Mouse (Mus musculus) heart, embryonic 14.5 days (tissue): ENCODE measurements around the gene Fbln2. TPM values are rescaled to one million over a fixed set of nuclear protein-coding genes. Genes with fewer than 3 reads are reported as not detected.

ENCODE experiments used
- ATAC-seq: fragments of 200-750 bp; cut with Nextera tagmentation; 2 replicates; pipeline ENCODE4 v1.8.0; 2017; ENCODE audit warnings: low read depth, moderate TSS enrichment; ENCODE audit not compliant: insufficient number of reproducible peaks, insufficient read depth, low FRiP score
- H3K27ac ChIP-seq, 2 experiments: fragments of 200-500 bp in 1 of 2; fragments of 300-500 bp in 1 of 2; sonication (generic) in 1 of 2; replicated peaks in 1 of 2; 2 replicates each; pipeline ENCODE4 v1.5.1; 2012 to 2014; ENCODE audit warnings: low read depth in 2 of 2, low read length in 2 of 2, control low read depth in 1 of 2, mild to moderate bottlenecking in 1 of 2, mixed read lengths in 1 of 2; ENCODE audit not compliant: control insufficient read depth in 1 of 2, insufficient read depth in 1 of 2
- H3K27me3 ChIP-seq: fragments of 300-500 bp; sonication (generic); 2 replicates; pipeline ENCODE4 v1.6.1; 2014; ENCODE audit warnings: mild to moderate bottlenecking, low read length, control low read depth; ENCODE audit not compliant: control insufficient read depth, insufficient read depth
- H3K36me3 ChIP-seq: fragments of 300-500 bp; sonication (generic); 2 replicates; pipeline ENCODE4 v1.6.1; 2014; ENCODE audit warnings: mild to moderate bottlenecking, control low read depth, low read length, mixed read lengths; ENCODE audit not compliant: control insufficient read depth, insufficient read depth
- H3K4me1 ChIP-seq, 2 experiments: fragments of 200-500 bp in 1 of 2; fragments of 300-500 bp in 1 of 2; sonication (generic) in 1 of 2; 2 replicates each; pipeline ENCODE4 v1.6.1; 2012 to 2014; ENCODE audit warnings: low read length in 2 of 2, control low read depth in 1 of 2, mixed read lengths in 1 of 2; ENCODE audit not compliant: control insufficient read depth in 2 of 2, insufficient read depth in 2 of 2
- H3K4me2 ChIP-seq: fragments of 300-500 bp; sonication (generic); 2 replicates; pipeline ENCODE4 v1.6.1; 2014; ENCODE audit warnings: mild to moderate bottlenecking, low read length
- H3K4me3 ChIP-seq, 2 experiments: fragments of 200-500 bp in 1 of 2; fragments of 300-500 bp in 1 of 2; sonication (generic) in 1 of 2; 2 replicates each; pipeline ENCODE4 v1.5.1; 2012 to 2014; ENCODE audit warnings: low read length in 2 of 2, mild to moderate bottlenecking in 2 of 2, control low read depth in 1 of 2, low read depth in 1 of 2, moderate library complexity in 1 of 2; ENCODE audit not compliant: control insufficient read depth in 1 of 2, insufficient read depth in 1 of 2
- H3K9ac ChIP-seq: fragments of 300-500 bp; sonication (generic); 2 replicates; pipeline ENCODE4 v1.6.1; 2014; ENCODE audit warnings: mild to moderate bottlenecking, low read length
- H3K9me3 ChIP-seq: fragments of 300-500 bp; sonication (generic); 2 replicates; pipeline ENCODE4 v1.6.1; 2016; ENCODE audit warnings: low read length, control low read depth; ENCODE audit not compliant: control insufficient read depth
- WGBS: fragments of 180-500 bp; shearing (Covaris S2); extraction: QIAGEN DNeasy Blood & Tissue Kit; methylation state at CpG from one replicate; pipeline ENCODE4 v1.1.7; 2014; 5-methylcytosine and 5-hydroxymethylcytosine counted together
- polyA plus RNA-seq: library from polyadenylated mRNA; unstranded; fragments of >200 nt; fragmentation: Nextera tagmentation; extraction: Ambion mirVana; gene quantifications from 2 replicates; pipeline ENCODE4 v1.2.1, GENCODE M21; 2014

Gene Fbln2
- polyA plus RNA-seq, 1 experiment from 2014 or later, result 144 TPM

DNA sequence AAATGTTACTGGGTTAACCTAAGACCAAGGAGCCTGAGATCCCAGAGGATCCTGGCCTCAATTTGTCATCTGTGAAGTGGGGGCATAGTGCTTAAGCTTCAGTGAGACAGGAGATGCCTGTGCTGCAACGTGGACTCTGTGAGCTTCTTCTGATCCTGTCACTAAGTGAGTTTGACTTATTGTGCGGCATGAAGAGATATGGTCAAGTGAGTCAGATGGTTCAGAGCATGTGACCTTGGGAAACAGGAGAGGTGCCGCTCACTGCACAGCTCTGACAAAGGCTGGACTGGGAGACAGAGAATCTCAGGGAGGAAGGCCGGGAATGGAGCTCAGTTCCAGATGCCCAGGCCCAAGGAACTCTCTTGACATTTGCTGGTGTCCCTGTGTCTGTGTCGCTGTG lies 6.5 kb upstream of the Fbln2 start:
- ATAC-seq, result no peak
- Histone ChIP-seq H3K4me1 (peaks cover 49 to 53% of the 10 kb centered on the region in 2 experiments), H3K36me3 (no peaks in the 10 kb centered on the region), H3K9me3 (no peaks in the 10 kb centered on the region), H3K9ac (no peak overlapping the region), H3K27me3 (no peaks in the 10 kb centered on the region), H3K27ac (no peak overlapping the region), H3K4me3 (no peak overlapping the region), H3K4me2 (no peak overlapping the region)
- WGBS, result 36% methylated on average over 5 of the region's 5 CpGs

DNA sequence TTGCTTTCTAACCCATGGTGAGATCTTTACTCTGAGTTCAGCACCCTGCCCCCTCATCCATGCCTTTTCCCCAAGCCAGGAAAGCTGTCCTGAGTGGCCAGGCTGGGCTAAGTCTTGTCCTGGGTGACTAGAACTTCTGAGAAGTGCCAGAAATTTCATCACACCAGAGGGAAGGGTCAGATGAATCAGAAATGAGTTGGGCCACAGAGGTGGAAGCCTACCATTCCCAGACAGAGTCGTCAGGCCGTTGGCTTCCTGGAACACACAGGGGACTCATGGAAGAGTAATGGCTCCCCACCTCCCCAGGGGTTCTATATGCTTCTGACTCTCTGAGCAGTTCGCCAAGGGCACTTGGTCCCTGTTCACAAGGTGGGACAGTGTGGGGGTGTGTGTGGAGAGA lies 4.8 kb upstream of the Fbln2 start:
- Histone ChIP-seq H3K27ac (no peak overlapping the region; a peak in 1 of 4 replicates), H3K4me3 (no peak overlapping the region), H3K27me3 (no peaks in the 10 kb centered on the region), H3K9ac (0 out of 2 replicates have a peak overlapping the region, but pooled peaks have one; percentile 11), H3K36me3 (no peaks in the 10 kb centered on the region), H3K4me2 (no peak overlapping the region), H3K9me3 (no peaks in the 10 kb centered on the region), H3K4me1 (peaks cover 47 to 54% of the 10 kb centered on the region in 2 experiments)
- ATAC-seq, result no peak
- WGBS, result 55% methylated on average over 3 of the region's 3 CpGs

DNA sequence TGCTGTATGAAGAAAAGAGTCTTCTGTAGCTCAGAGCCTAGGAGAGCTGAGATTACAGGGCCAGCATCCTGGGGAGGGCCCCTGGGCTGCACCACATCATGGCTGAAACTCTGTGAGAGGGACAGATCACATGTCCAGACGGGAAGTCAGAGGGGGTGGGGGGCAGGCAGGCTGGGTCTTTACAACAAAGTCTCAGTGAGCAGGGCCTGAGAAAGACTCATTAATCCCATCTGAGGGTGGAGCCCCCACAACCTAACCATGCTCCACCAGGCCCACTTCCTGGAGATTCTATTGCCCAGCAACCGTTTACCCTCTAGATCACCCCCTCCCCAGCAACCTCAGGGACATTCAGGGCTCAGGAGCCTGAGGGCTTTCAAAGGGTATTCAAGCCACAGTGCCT lies 2.5 kb upstream of the Fbln2 start:
- 13% methylated on average over 2 of the region's 2 CpGs for WGBS
- H3K4me3 ChIP-seq, result no peak overlapping the region
- no peak overlapping the region for H3K4me2 ChIP-seq
- H3K9ac ChIP-seq, result no peak overlapping the region; the same call in 1 of the 2 replicates
- peak overlapping the region; percentile 87 to 94 for H3K27ac ChIP-seq
- ATAC-seq, result no peak
- H3K9me3 ChIP-seq, result no peaks in the 10 kb centered on the region
- H3K36me3 ChIP-seq, result no peaks in the 10 kb centered on the region
- H3K27me3 ChIP-seq, result 0 out of 2 replicates have a peak, but pooled peaks cover 1% of the 10 kb centered on the region
- H3K4me1 ChIP-seq, result peaks cover 59% of the 10 kb centered on the region in 2 experiments

DNA sequence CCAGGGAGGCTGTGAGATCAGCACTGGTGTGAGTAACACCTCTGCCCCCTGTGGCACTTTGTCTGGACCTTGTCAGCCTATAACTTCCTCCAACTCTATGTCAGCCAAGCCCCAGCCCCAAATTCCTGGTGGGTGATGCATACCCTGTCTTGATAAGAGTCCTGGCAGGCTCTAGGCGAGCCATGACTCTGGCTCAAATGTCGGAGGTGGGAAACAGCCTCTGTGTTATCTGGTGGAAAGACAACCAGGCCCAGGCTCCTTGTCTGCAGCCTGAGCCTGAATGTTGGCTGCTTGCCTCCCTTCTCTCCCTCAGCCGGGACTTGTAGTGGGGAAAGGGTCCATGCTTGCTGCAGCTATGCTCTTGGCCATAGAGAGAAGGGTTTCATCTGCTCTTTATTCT lies 1.4 kb upstream of the Fbln2 start:
- Histone ChIP-seq H3K4me3 (no peak overlapping the region), H3K27me3 (0 out of 2 replicates have a peak, but pooled peaks cover 7% of the 10 kb centered on the region), H3K4me2 (no peak overlapping the region), H3K9me3 (no peaks in the 10 kb centered on the region), H3K9ac (no peak overlapping the region), H3K27ac (peak overlapping the region; percentile 87 to 94), H3K36me3 (no peaks in the 10 kb centered on the region), H3K4me1 (peaks cover 54 to 55% of the 10 kb centered on the region in 2 experiments)
- peak; percentile 82 for ATAC-seq
- 0% methylated on average over 3 of the region's 3 CpGs for WGBS

DNA sequence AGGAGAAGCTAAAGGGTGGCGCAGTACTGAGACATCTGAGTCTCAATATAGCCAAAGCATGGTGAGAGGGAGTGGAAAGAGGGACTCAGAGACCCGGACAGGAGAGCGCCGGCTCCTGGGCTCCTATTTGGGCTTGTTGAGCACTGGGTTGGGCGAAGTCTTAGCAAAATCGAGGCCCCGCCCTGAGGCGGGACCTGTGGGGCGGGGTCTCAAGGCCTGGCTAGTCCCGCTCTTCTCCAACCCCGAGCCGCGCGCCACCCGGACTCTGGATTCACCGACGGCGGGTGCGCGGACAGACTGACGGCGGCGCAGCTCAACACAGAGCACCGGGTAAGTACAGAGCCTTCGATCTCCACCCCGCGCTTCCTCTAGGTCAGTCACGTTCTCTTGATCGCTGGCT lies 316 bp downstream of the Fbln2 start:
- peaks cover 50 to 61% of the 10 kb centered on the region in 2 experiments for H3K4me1 ChIP-seq
- 0 out of 2 replicates have a peak, but pooled peaks cover 2% of the 10 kb centered on the region for H3K36me3 ChIP-seq

DNA sequence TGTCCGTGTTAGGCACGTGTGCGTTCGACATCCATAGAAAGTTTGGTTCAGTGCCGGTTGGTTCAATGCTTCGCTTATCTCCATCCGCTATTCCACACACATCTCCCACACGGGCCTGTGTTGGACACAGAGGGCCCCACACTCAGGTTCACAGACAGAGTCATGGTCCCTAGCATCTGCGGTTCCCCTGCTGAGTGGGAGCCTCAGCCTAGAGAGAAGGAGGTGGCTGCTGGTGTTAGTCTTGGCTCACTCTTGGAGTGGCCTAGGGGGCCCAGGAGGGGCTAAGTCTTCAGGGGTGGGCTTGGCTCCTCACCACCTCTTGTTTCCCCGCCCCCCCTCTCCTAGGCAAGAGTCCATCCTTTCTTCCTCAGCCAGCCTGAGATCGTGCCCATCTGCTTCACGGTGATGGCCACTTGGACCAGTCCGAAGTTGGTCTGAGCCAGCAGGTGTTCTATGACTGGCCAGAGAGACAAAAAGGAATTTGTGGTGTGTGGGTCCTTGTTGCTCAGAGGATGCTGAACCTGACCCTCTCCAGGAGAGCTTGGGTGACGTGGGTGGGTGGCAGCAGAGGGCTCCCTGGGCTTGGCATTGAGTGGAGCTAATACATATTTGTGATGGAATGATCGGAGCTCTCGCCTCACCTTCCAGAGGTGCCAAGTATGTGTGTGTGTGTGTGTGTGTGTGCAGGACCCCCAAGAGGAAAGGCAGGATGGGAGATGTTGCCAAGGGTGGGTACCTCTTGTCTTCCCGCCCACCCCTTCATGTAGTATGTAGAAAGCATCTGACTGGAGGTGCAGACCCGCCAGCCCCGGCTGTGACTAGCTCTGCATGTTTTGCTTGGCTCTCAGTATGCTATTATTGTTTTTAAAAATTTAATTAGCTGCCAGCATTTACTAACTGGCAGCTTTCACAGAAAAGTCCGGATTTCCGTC lies 1.3 kb downstream of the Fbln2 start:
- Histone ChIP-seq H3K36me3 (0 out of 2 replicates have a peak, but pooled peaks cover 2% of the 10 kb centered on the region), H3K9me3 (no peaks in the 10 kb centered on the region), H3K4me3 (peak overlapping the region; percentile 42 to 59), H3K4me2 (peak overlapping the region; percentile 65), H3K27ac (peak overlapping the region; percentile 46 to 48; a peak in 2 of 4 replicates), H3K4me1 (peaks cover 52 to 58% of the 10 kb centered on the region in 2 experiments), H3K27me3 (0 out of 2 replicates have a peak, but pooled peaks cover 7% of the 10 kb centered on the region), H3K9ac (peak overlapping the region; percentile 73)
- 48% methylated on average over 21 of the region's 21 CpGs for WGBS
- no peak for ATAC-seq

More for the DNA sequence above, 316 bp downstream of the Fbln2 start:
- H3K4me3 ChIP-seq, result peak overlapping the region; percentile 42 to 59
- peak; percentile 27 for ATAC-seq
- peak overlapping the region; percentile 65 for H3K4me2 ChIP-seq
- 0 out of 2 replicates have a peak, but pooled peaks cover 7% of the 10 kb centered on the region for H3K27me3 ChIP-seq
- peak overlapping the region; percentile 73 for H3K9ac ChIP-seq
- no peaks in the 10 kb centered on the region for H3K9me3 ChIP-seq
- 1% methylated on average over 29 of the region's 29 CpGs for WGBS
- peak overlapping the region; percentile 46 to 48; a peak in 3 of 4 replicates for H3K27ac ChIP-seq

DNA sequence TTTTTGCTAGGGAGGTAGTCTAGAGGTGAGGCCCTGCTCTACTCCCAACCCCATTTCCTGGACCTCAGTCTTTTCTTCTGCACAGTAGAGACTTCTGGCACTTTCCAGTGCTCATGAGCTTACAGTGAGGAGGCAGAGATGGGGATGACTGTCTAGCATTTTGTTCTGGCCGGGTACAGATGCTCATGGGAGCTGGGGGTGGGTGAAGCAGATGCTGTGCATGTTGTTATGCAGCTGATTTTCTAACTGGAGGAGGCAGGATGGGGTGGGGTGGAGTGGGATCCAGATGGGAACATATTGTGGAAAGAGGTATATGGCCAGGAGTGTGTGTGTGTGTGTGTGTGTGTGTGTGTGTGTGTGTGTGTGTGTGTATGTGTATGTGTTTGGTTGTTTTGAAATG lies 3.2 kb downstream of the Fbln2 start:
- 67% methylated on average over 1 of the region's 1 CpGs for WGBS
- no peak overlapping the region for H3K9ac ChIP-seq

More for the DNA sequence above, 3.2 kb downstream of the Fbln2 start:
- peaks cover 37 to 44% of the 10 kb centered on the region in 2 experiments for H3K4me1 ChIP-seq
- H3K27ac ChIP-seq, result no peak overlapping the region
- no peak overlapping the region for H3K4me3 ChIP-seq
- peak overlapping the region; percentile 65 for H3K4me2 ChIP-seq
- 0 out of 2 replicates have a peak, but pooled peaks cover 2% of the 10 kb centered on the region for H3K36me3 ChIP-seq
- no peak for ATAC-seq
- no peaks in the 10 kb centered on the region for H3K9me3 ChIP-seq
- H3K27me3 ChIP-seq, result peaks cover 7% of the 10 kb centered on the region; the same call in 1 of the 2 replicates
